Mouse (Mus musculus) spleen, adult 2 months (tissue): ENCODE results near the gene Aloxe3.

ENCODE experiments used
- CTCF ChIP-seq: fragments of 200-500 bp; IDR thresholded peaks from 2 replicates; pipeline ENCODE4 v1.5.1; 2011; ENCODE audit warnings: mild to moderate bottlenecking, inconsistent platforms; ENCODE audit not compliant: insufficient read depth, insufficient read length, insufficient replicate concordance; ENCODE audit errors: extremely low read depth
- POLR2A ChIP-seq: fragments of 200-500 bp; IDR thresholded peaks from 2 replicates; pipeline ENCODE4 v1.6.1; 2011; ENCODE audit warnings: low read depth, low read length, inconsistent platforms

GRCm38 (mm10) chr11:69135361-69135760 is 9.7 kb downstream of the Aloxe3 start:
- TF ChIP-seq CTCF (no peak), POLR2A (no peak)
